Mouse (Mus musculus) forebrain, embryonic 14.5 days (tissue): Measurements from ENCODE around the gene Nap1l5. TPM values are rescaled to one million over a fixed set of nuclear protein-coding genes. Genes with fewer than 3 reads are reported as not detected.

Source experiments
- ATAC-seq: fragments of 200-750 bp; cut with Nextera tagmentation; 2 replicates; pipeline ENCODE4 v1.8.0; 2017; ENCODE audit warnings: mild to moderate bottlenecking, moderate library complexity
- DNase-seq: peaks from one replicate; pipeline ENCODE4 v3.0.0-alpha.2; 2015; ENCODE audit warnings: low spot score
- H3K27ac ChIP-seq: fragments of 300-500 bp; sonication (generic); 2 replicates; pipeline ENCODE4 v1.5.1; 2014; ENCODE audit warnings: low read depth, mild to moderate bottlenecking, control low read depth, low read length, moderate library complexity
- H3K27me3 ChIP-seq: fragments of 300-500 bp; sonication (generic); replicated peaks from 2 replicates; pipeline ENCODE4 v1.6.1; 2014; ENCODE audit warnings: low read length, control low read depth, mixed read lengths; ENCODE audit not compliant: control insufficient read depth, insufficient read depth
- H3K36me3 ChIP-seq: fragments of 300-500 bp; sonication (generic); 2 replicates; pipeline ENCODE4 v1.6.1; 2014; ENCODE audit warnings: low read length, control low read depth; ENCODE audit not compliant: control insufficient read depth, insufficient read depth
- H3K4me1 ChIP-seq: fragments of 300-500 bp; sonication (generic); 2 replicates; pipeline ENCODE4 v1.6.1; 2014; ENCODE audit warnings: antibody characterized with exemption, low read length, control low read depth; ENCODE audit not compliant: control insufficient read depth, insufficient read depth
- H3K4me2 ChIP-seq: fragments of 300-500 bp; sonication (generic); 2 replicates; pipeline ENCODE4 v1.6.1; 2014; ENCODE audit warnings: mild to moderate bottlenecking, control low read depth, low read length
- H3K4me3 ChIP-seq: fragments of 300-500 bp; sonication (generic); 2 replicates; pipeline ENCODE4 v1.5.1; 2014; ENCODE audit warnings: low read depth, low read length, control low read depth
- H3K9ac ChIP-seq: fragments of 300-500 bp; sonication (generic); 2 replicates; pipeline ENCODE4 v1.6.1; 2014; ENCODE audit warnings: mild to moderate bottlenecking, low read length, control low read depth, moderate library complexity
- H3K9me3 ChIP-seq: fragments of 300-500 bp; sonication (generic); replicated peaks from 2 replicates; pipeline ENCODE4 v1.6.1; 2016; ENCODE audit warnings: low read length, control low read depth, mixed read lengths; ENCODE audit not compliant: control insufficient read depth
- WGBS: fragments of 180-500 bp; shearing (Covaris S2); extraction: QIAGEN DNeasy Blood & Tissue Kit; methylation state at CpG from one replicate; pipeline ENCODE4 v1.1.7; 2014; 5-methylcytosine and 5-hydroxymethylcytosine counted together
- polyA plus RNA-seq: library from polyadenylated mRNA; unstranded; fragments of >200 nt; fragmentation: Nextera tagmentation; extraction: Ambion mirVana; gene quantifications from 2 replicates; pipeline ENCODE4 v1.2.1, GENCODE M21; 2014

Gene Nap1l5
- polyA plus RNA-seq, 1 experiment from 2014 or later = 70.1 TPM

DNA sequence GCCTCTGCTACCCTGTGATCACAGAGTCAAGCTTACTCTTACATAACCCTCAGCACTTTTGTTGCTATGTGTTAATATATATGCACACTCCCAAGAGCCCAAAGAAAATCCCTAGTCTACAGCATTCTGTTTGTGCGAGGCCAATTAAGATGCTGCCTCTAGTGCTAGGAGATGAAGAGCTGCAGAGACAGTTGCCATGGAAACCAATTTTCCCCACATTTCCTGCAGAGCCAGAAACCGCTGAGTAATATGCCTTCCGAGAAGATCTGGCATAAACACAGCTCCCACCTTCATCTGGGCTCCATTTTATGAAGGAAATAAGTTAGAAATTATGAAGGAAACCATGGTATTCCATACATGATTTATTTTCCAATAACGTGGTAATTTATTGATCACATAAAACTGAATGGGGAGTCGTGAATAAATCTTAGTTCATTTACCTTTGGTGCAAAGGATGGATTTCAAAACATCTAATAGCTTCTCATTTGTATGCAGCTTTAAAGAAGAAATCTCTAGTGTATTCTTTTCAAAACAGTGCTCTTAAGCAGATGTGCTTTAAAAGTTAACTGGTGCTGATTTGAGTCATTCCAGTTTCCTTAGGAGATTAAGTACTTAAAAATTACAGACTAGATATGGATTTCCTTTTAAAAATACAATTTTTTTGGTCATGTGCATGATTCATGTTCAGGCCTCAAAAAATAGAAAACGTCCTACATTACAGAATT is 26.5 kb upstream of the Nap1l5 start:
- H3K27ac ChIP-seq = peak overlapping the region; percentile 65; the same call in 1 of the 2 replicates
- H3K4me3 ChIP-seq = no peak overlapping the region
- H3K9ac ChIP-seq = no peak overlapping the region
- DNase-seq (peak; percentile 98), ATAC-seq (peak; percentile 91)
- WGBS = 24% methylated on average over 6 of the region's 6 CpGs
- H3K4me2 ChIP-seq = no peak overlapping the region; the same call in 1 of the 2 replicates
- H3K27me3 ChIP-seq = no peaks in the 10 kb centered on the region
- no peaks in the 10 kb centered on the region for H3K9me3 ChIP-seq
- H3K4me1 ChIP-seq = peaks cover 10% of the 10 kb centered on the region; the same call in 1 of the 2 replicates
- H3K36me3 ChIP-seq = no peaks in the 10 kb centered on the region

DNA sequence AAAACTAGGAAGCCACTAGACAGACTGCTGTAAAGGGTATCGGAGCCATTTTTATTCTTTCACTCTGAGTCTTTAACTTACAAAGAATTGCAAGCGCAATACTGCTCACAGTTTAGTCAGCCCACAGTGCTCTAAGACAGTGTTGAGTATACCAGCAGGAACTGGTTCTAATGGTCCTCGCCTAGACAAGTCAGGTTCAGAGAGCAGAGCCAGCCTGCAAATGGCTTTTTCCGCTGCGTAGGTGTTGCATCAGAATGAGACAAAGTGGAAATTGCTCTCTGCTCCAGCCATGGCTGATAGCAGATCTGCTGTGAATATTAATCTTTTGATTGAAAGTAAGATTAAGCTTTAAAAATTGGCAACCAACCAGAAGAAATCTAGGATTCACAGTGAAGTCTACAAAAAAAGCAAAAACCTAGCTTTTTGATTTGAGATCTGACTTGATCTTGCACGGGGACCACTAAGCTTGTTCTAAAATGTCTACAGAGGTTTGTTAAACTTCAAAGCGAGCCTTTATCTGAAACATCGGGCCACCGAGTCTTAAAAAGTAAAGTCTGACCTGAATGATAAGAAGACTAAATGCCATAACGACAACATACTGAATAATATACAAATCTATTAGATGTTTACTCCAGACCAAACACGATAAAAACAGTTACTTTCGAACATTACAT is 25.8 kb upstream of the Nap1l5 start:
- DNase-seq (peak; percentile 34), ATAC-seq (peak; percentile 14)
- H3K4me3 ChIP-seq = no peak overlapping the region
- H3K27ac ChIP-seq = peak overlapping the region; percentile 65
- peaks cover 10% of the 10 kb centered on the region; the same call in 1 of the 2 replicates for H3K4me1 ChIP-seq
- no peaks in the 10 kb centered on the region for H3K9me3 ChIP-seq
- H3K9ac ChIP-seq = no peak overlapping the region
- no peak overlapping the region; the same call in 1 of the 2 replicates for H3K4me2 ChIP-seq
- no peaks in the 10 kb centered on the region for H3K36me3 ChIP-seq
- 41% methylated on average over 12 of the region's 12 CpGs for WGBS
- H3K27me3 ChIP-seq = no peaks in the 10 kb centered on the region

DNA sequence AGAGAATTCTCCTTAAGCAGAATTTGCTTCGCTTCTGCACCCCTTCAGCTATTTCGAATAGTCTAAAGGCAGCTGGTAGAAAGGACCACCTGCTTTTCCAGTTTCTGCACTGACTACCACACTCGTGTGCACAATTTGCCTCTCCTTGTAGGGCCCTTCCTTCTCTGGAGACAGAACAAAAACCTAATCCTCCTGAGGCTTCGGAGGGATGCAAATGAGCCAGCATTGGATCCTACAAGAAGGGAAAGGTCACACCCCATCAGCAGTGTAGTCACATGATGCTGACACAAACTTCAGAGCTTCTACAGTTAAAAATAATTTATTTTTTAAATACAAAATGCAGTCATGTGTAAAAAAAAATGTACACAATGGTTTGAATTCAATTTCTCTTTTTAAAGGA is 24.3 kb upstream of the Nap1l5 start:
- peaks cover 10% of the 10 kb centered on the region; the same call in 1 of the 2 replicates for H3K4me1 ChIP-seq
- DNase-seq (no peak), ATAC-seq (no peak)
- no peak overlapping the region for H3K4me2 ChIP-seq
- 48% methylated on average over 4 of the region's 4 CpGs for WGBS
- H3K9ac ChIP-seq = no peak overlapping the region
- no peak overlapping the region for H3K27ac ChIP-seq
- no peaks in the 10 kb centered on the region for H3K27me3 ChIP-seq
- H3K9me3 ChIP-seq = no peaks in the 10 kb centered on the region
- H3K36me3 ChIP-seq = no peaks in the 10 kb centered on the region
- no peak overlapping the region for H3K4me3 ChIP-seq

DNA sequence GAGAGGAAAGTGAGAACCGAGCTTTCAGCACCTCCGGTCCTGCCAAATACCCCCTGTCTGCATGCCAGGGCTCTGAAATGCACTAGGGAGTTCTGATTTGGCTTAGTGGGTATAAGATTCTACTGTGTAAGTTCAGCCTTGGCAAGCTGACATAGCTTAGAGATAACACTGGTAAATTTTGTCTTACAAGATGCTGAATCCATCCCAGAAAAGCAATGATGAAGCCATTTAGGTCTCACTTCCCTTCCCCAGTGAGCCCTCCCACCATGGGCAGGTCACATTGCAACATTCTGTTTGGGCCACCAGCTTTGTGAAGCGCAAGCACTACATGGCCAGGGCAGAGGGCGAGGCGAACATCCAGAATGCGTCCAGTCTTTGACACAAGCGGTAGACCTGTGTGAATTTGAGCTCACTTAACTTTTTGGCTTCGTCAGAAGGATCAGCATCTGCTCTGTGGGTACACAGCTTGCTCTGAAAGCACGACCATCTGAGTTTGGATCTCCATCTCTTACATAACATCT is 23.1 kb upstream of the Nap1l5 start:
- peak; percentile 35; the same call in 1 of the 2 replicates for ATAC-seq
- H3K4me1 ChIP-seq = peaks cover 10% of the 10 kb centered on the region; the same call in 1 of the 2 replicates
- no peak overlapping the region for H3K27ac ChIP-seq
- no peaks in the 10 kb centered on the region for H3K9me3 ChIP-seq
- peak; percentile 83 for DNase-seq
- H3K9ac ChIP-seq = no peak overlapping the region
- H3K4me3 ChIP-seq = no peak overlapping the region
- WGBS = 81% methylated on average over 9 of the region's 9 CpGs
- no peak overlapping the region for H3K4me2 ChIP-seq
- no peaks in the 10 kb centered on the region for H3K36me3 ChIP-seq
- no peaks in the 10 kb centered on the region for H3K27me3 ChIP-seq

DNA sequence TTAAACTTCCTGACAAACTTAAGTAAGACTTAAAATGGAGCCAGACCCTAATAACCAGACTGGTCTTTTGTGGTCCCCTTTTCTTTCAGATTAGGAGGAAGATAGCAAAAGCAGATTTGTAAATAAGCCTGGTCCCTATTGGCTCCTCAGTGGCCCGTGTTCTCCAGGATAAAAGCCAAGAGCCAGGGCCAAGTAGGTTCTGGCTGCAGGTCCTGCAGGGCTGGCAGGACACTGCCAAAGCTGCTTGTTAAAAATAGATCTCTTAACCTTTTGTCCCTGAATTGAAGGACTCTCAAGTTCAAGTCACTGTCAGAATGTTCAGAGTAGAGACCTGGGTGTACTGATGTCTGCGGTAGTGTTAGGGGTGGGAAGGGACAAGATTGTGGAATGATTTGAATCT is 21.0 kb upstream of the Nap1l5 start:
- Histone ChIP-seq H3K4me2 (no peak overlapping the region), H3K9ac (no peak overlapping the region), H3K27ac (no peak overlapping the region), H3K4me3 (no peak overlapping the region), H3K27me3 (no peaks in the 10 kb centered on the region), H3K4me1 (peaks cover 9% of the 10 kb centered on the region; the same call in 1 of the 2 replicates), H3K36me3 (no peaks in the 10 kb centered on the region), H3K9me3 (no peaks in the 10 kb centered on the region)
- ATAC-seq = no peak
- WGBS = 76% methylated on average over 2 of the region's 2 CpGs
- no peak for DNase-seq

DNA sequence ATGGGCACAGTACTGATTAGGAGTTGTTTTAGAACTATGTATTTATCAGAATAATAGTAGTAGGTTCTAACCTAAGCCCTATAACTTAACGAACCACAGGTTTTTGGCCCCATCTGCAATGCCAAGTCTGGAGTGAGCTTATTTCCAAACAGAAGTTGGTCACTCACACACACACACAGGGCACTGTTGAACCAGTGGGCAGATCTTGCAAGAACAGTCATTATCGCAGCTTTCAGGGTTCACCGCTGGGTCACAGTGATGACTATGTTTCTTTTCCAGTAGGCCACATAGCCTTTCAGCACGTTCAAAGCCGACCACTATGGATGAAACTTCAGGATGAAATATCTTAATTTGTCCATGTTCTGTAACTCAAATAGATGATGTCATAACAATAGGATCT is 15.6 kb upstream of the Nap1l5 start:
- ATAC-seq = no peak
- 87% methylated on average over 5 of the region's 5 CpGs for WGBS

DNA sequence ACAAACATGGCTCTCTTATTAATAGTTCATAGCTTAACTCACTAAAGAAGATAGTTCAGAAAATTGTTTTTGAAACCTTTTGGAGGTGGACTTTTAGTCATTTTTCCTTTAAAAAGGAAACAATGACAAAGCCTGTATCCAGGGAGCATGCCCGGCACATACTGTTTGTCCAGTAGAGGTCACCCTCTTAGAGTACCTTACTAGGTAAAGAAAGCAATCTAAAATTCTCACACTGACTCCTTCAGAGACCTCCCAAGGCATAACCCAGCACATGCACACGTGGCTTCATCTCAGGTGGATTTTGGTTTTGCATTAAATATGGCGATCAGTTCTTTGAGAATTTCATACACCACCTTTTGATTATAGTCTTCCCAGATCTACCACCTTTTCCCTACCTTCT is 14.7 kb upstream of the Nap1l5 start:
- ATAC-seq (no peak), DNase-seq (no peak)
- Histone ChIP-seq H3K9ac (no peak overlapping the region), H3K36me3 (peaks cover 3% of the 10 kb centered on the region; the same call in 1 of the 2 replicates), H3K27ac (no peak overlapping the region), H3K27me3 (no peaks in the 10 kb centered on the region), H3K9me3 (no peaks in the 10 kb centered on the region), H3K4me3 (no peak overlapping the region), H3K4me2 (no peak overlapping the region), H3K4me1 (no peaks in the 10 kb centered on the region)
- WGBS = 59% methylated on average over 3 of the region's 3 CpGs

More for the DNA sequence above, 15.6 kb upstream of the Nap1l5 start:
- Histone ChIP-seq H3K4me1 (no peaks in the 10 kb centered on the region), H3K9me3 (no peaks in the 10 kb centered on the region), H3K4me3 (no peak overlapping the region), H3K27ac (no peak overlapping the region), H3K36me3 (peaks cover 3% of the 10 kb centered on the region; the same call in 1 of the 2 replicates), H3K9ac (no peak overlapping the region), H3K27me3 (no peaks in the 10 kb centered on the region), H3K4me2 (no peak overlapping the region)
- no peak for DNase-seq

DNA sequence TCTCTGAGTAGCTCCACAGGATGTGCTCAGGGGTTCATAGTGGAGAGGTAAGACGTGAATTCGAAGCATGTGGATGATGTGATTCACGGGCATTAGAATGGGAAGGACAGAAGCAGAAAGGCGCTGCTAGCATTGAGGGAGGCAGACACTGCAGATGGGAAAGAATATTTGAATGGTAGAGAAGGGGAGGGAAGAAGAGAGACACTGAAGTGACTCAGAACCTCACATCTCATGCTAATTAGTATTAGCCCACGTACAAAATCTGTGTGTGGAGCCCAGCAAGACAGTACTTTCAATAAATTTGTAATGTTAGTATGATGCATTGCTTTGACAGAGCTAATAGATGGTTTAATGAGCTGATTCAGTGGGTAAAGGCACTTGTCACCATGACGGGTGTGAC is 13.9 kb upstream of the Nap1l5 start:
- H3K27ac ChIP-seq = no peak overlapping the region
- H3K9me3 ChIP-seq = no peaks in the 10 kb centered on the region
- H3K36me3 ChIP-seq = peaks cover 3% of the 10 kb centered on the region; the same call in 1 of the 2 replicates
- ATAC-seq (no peak), DNase-seq (no peak)
- H3K9ac ChIP-seq = no peak overlapping the region
- no peak overlapping the region for H3K4me2 ChIP-seq
- no peak overlapping the region for H3K4me3 ChIP-seq
- no peaks in the 10 kb centered on the region for H3K4me1 ChIP-seq
- H3K27me3 ChIP-seq = no peaks in the 10 kb centered on the region
- 77% methylated on average over 6 of the region's 6 CpGs for WGBS

DNA sequence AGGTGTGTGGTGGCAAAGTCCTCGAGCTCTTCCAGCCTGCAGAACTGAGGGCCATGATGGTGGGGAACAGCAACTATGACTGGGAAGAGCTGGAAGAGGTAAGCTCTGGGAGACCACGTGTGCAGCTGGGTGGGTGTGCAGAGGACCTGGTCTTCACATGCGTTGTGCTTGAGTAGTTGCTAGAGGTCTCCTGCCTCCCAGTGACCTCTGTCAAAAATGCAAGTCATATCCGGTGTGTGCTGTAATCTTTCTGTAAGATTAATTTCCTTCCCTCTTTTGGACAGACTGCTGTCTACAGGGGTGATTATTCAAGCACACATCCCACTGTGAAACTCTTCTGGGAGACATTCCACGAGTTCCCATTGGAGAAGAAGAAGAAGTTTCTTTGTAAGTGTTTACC is 9.6 kb upstream of the Nap1l5 start:
- WGBS = 83% methylated on average over 5 of the region's 5 CpGs
- DNase-seq (no peak), ATAC-seq (no peak)
- Histone ChIP-seq H3K36me3 (peaks cover 3% of the 10 kb centered on the region; the same call in 1 of the 2 replicates), H3K4me3 (no peak overlapping the region), H3K4me1 (no peaks in the 10 kb centered on the region), H3K27ac (no peak overlapping the region), H3K4me2 (no peak overlapping the region), H3K9ac (no peak overlapping the region), H3K27me3 (no peaks in the 10 kb centered on the region), H3K9me3 (no peaks in the 10 kb centered on the region)
